Mouse (Mus musculus): ENCODE data around the gene Hc.

Gene Hc

GRCm38 (mm10) chr2:35058325-35058724 lies 2.9 kb downstream of the Hc start:
- no peak for DNase-seq (ENCODE audit: low spot score in 2 of 2)

DNA sequence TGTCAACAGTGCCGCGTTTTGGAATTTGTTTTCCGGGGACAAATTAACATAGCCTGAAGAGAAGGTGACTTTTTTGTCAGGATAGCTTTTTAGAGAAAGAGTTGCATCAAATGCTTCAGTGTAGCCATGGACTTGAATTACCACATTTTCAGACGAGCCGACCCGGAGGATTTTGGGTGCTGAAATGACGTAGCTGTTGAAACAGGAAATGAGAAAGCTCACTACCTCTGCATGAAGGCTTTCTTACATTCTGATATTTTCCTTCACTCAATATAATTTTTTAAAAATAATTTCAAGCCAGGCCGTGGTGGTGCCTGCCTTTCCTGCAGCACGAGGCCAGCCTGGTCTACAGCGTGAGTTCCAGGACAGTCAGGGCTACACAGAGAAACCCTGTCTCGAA lies 4.0 kb downstream of the Hc start:
- DNase-seq (ENCODE audit: low spot score in 2 of 2), result no peak

DNA sequence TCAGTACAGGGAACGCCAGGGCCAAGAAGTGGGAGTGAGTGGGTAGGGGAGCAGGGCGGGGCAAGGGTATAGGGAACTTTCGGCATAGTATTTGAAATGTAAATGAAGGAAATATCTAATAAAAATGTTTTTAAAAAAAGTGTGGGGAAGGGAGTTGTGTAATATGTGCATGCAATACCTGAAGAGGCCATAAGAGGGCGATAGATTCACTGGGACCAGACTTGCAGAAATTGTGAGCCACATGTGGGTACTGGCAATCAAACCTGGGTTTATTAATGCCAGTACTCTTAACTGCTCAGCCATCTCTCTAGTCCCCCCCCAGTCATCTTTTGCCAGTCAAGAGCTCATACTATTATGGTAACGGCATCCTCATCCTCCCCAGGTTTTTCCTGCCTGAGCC lies 12.4 kb downstream of the Hc start:
- DNase-seq (ENCODE audit: low spot score in 2 of 2), result peak in 1 of 2 experiments; percentile 7

- no peak for DNase-seq (ENCODE audit: low spot score in 2 of 2)
Measured at GRCm38 (mm10) chr2:35044956-35045355, 16.3 kb downstream of the Hc start.

DNA sequence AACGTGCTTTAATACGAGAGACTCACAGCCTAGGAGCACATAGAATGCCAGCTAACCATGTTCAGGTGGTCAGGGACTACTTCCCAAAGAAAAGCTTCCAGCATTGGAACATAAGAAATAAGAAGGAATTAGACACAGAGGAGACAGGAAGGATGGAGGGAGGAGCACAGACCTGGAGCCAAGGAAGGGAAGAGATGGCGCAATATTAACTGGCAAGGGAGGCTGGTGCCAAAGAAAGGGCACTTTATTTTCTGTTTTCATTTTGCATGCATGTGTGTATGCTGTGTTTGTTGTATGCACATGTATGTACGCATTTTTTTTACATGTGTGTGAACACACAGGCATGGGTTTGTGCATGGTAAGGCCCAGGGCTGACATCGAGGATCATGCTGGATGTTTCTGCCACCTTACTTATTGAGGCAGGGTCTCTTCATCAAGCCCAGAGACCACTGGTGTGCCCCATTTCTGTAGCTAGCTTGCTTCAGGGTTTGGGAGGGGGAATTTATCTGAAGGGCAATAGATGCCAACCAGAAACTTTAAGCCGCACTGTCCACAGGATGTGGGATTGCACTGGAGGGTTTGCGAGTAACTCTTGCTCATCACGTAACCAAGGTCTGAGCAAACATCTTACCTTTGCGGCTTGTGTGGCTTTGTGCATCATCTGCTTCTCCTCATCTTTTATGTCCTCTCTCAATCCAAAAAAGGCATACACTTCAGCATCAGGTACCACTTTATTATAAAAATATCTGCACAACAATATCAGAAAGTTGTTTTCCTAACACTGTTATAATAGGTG lies 22.5 kb downstream of the Hc start:
- no peak for DNase-seq (ENCODE audit: low spot score in 2 of 2)

- no peak for DNase-seq (ENCODE audit: low spot score in 2 of 2)
Measured at GRCm38 (mm10) chr2:35024646-35025154, 36.5 kb downstream of the Hc start.

DNA sequence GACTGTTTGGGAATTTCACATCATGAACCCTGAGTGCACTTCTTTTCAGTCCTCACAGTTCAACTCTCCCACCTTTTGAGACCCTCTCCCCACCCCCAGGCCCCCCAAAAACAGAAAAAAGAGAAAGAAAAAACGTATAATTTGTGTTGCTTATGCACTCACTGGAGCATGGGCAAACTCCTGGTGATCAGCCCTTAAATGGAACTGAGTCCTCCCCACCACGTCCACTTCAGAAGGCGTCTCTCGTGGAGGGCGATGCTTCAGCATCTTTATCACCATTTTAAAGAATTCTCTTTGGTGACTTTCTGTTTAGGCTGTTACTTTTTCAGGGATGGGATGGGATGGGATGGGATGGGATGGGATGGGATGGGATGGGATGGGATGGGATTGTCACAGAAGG lies 39.4 kb downstream of the Hc start:
- no peak for DNase-seq (ENCODE audit: low spot score in 2 of 2)

DNA sequence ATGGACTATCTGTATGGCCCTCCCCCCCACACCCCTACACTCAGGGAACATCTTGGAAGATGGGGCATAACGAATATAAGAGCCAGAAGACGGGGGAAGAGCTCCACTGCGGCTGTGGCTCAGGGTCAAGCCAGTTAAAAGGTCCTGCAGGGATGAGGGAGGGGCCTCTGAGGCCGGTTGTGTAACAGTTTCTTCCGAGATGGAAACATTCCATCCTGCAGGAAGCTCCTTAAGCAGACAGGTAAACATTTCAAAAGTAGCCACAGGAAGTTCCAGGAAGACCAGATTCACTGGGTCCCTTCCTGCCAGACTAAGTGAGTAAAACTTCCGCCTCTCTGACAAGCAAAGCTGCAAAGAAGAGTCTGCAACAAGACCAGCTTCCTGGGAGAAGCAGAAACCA lies 45.4 kb downstream of the Hc start:
- no peak for DNase-seq (ENCODE audit: low spot score in 2 of 2)

DNA sequence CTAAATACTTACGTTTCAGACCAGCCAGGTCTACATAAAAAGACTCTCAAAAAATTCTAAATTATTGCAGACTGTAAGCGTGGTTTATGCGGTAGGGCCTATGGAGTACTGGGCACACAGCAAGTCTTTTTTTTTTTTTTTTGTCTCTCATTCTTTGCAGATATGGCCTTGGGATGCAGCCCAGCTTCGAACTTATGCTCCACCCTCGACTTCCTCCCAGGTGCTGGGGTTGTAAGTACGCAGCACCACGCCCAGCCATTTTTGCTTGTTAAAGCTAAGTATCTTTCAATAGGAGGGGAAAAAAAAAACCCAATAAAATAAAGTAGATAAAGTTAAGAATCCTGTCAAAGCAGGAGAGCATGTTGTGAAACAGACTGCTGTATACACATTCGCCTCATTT lies 49.6 kb downstream of the Hc start:
- no peak for DNase-seq (ENCODE audit: low spot score in 2 of 2)

DNA sequence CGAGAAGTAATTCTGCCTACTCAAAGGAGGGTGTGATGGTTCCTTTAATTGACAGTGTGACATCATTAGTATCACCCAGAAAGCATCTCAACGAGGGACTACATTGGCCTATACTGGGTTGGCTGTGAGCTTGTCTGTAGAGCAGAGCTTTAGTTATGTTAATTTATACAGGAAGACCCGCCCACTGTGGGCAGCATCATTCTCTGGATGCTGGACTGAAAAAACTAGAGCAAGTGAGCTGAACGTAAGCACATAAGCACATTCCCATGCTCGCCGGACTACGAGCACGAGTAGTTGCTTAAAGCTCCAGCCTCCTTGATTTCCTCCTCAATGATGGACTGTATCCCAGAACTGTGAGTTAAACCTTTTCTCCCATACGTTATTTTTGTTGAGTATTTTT lies 62.3 kb downstream of the Hc start:
- DNase-seq (ENCODE audit: low spot score in 2 of 2), result no peak

DNA sequence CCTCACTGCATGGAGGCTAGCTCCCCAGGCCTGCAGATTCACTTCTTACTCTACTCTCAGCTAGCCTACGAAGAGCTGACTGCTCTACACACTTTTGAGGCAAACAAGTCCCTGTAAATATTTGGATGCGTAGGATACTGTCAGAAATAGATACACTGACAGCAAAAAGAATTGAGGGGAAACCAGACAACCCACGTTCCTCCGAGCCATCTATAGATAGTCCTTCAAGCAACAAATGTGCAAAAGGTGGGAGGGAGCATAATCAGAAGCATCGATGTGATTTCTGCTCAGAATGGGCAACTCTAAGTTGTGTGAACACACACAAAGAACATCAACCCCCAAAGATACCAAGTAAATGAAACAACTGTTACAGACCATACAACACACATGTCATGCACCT lies 64.7 kb downstream of the Hc start:
- DNase-seq (ENCODE audit: low spot score in 2 of 2), result no peak

DNA sequence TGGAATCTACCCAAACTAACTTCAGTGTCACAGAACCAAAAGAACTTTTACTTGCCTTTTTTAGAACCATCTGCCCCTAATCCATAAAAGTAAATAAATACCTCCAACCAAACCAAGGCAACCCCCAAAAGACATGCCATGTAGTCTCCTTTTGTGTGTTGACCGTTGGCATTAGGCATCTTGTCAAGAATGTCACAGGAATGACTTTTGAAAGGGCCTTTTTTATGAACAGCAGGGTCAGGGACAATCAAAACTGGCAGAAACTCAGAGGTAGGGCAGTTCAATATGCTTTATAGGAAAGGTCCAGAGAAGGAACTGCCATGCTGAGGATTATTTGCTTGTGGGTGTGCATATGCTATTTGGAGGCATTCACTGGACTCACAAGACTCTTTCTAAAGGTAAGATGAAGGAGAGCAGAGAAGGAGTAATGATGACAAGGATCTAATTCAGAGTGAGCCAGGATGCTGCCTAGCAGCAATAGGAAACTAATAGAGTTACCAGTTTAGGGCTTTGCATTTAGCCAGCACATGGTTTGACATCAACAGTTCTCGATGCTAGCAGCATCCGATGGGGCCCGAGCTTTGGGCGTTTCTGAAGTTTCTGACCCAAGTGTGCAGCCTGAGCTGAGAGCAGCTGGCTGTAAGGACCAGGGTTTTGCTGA lies 67.4 kb downstream of the Hc start:
- no peak for DNase-seq (ENCODE audit: low spot score in 2 of 2)

DNA sequence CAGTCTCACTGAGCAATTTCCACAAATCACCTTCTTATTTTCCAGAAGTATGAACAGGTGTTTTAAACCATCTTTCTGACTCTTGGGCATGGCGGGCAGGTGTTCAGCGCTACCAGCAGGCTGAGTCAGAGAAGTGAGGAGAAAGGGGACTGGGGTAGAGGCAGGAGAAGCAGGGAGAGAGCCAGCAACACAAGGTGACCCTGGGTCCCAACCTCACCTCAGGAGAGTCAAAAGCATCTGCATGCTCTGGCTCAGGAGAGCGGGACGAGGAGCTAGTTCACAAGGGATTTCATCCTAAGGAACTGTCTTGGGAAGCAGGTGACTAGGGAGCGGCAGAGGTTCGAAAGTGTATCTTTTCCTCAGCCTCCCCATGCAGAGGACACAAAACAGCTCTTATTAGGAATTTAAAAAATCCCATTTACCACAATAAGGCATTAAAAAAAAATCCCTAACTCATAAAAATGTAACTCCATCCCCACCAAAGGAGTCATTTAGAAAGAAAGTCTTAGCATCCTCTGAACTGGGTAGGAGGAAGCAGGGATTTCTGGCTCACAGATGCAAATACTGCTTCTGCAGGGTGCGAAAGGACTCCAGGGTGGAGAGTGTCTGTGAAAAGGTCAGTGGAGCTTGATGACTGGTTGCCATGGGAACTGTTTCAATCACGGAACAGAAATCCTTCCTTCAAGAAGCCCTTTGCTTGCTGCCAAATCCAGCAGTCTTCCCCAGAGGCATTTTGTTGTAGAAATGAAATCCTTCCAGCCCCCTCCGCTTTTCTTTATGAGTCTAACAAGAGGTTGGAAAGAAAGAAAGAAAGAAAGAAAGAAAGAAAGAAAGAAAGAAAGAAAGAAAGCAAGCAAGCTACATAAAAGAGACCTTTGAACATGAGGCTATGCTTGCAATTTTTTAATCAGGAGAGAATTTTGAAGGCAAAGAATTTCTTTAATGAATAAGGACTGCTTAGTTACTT lies 68.2 kb downstream of the Hc start:
- peak in 1 of 2 experiments; percentile 35 for DNase-seq (ENCODE audit: low spot score in 2 of 2)

GRCm38 (mm10) chr2:34991966-34992365 lies 69.3 kb downstream of the Hc start:
- DNase-seq (ENCODE audit: low spot score in 2 of 2), result no peak

DNA sequence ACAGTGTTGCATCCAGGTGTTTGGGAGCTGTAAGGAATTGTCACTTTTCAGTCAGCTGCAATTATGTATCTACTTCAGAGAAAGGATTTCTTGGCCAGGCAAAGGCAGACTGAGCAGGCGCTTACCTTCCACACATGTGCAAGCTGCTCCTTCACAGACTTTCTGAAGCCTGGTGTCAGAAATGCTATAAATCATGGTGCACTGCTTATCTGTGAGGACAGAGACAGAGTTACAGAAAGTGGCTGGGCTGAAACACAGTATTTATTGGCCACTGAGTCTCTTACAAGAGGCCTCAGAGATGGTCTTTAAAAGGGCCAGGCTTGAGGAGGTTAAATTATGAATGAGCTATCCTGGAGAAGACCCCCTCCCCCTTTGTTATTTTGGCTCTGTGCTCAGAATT lies 71.5 kb downstream of the Hc start:
- DNase-seq (ENCODE audit: low spot score in 2 of 2), result no peak

DNA sequence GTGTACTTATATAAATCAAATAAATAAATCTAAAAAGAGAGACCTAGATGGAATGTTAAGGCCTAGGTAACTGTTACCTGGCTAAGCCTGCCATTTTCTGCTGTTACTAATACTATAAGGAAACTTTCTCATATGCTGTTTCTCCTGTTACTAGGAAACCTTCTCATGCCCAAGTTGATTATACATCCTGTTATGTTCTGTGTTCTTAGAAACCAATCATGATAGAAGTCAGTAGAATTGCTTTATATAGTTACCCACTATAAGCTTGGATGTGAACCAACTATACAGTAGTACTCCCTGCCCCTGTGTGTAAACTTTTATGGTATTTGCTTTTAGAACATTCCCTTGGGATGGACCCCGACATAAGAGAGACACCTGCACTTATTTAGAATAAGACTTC lies 73.6 kb downstream of the Hc start:
- DNase-seq (ENCODE audit: low spot score in 2 of 2), result no peak

- no peak for DNase-seq (ENCODE audit: low spot score in 2 of 2)
Measured at GRCm38 (mm10) chr2:34984885-34985284, 76.4 kb downstream of the Hc start.

GRCm38 (mm10) chr2:34982906-34983698 lies 78.1 kb downstream of the Hc start:
- no peak for DNase-seq (ENCODE audit: low spot score in 2 of 2)

DNA sequence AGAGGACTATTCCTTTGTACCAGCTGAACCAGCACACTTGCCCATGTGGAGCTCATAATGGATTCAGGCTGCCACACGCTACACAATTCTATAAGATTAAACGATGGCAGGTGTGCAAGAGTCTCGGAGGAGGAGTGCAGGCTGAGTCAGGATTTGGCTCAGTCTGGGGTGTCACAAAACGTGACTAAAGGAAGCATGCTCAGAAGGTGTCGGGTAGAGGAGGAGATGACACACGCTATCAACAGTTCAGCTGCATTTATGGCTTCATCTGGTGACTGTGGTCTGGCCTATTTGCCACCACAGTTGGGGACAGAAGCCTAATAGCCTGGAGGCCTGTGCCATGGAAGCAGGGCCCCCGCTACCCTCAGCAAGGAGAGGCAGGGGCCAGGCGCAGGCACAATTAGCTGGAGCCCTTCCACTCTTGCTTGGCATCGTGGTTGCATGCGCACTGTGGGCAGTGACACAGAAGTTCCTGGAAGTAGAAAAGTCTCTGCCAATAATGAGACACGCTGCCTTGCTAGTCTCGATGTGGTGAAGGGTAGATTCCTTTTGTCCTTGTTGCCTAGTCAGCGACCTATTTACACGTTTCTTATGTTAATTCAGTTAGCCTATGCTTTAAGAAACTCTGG lies 79.0 kb downstream of the Hc start:
- peak in 1 of 2 experiments; percentile 33 for DNase-seq (ENCODE audit: low spot score in 2 of 2)

GRCm38 (mm10) chr2:34979459-34980011 lies 81.7 kb downstream of the Hc start:
- DNase-seq (ENCODE audit: low spot score in 2 of 2), result no peak

Data from cerebellum, postnatal 4 days (tissue).